Mouse (Mus musculus) common myeloid progenitor, adult 5-6 weeks (primary cell): Measurements from ENCODE around the gene Ddx28. TPM values are rescaled to one million over a fixed set of nuclear protein-coding genes. Genes with fewer than 3 reads are reported as not detected.
A peak's percentile ranks its signal among the peaks of the same experiment; 100 is the strongest.
"Not testable (repeated sequence)": the region's sequence is repeated elsewhere in the genome, so short reads cannot be mapped to it uniquely, and the experiment has no call there.

Source experiments
- ATAC-seq: replicated peaks from 2 replicates; pipeline ENCODE4 v1.8.0; 2016; ENCODE audit warnings: low read depth, mild to moderate bottlenecking, moderate TSS enrichment, inconsistent platforms; ENCODE audit not compliant: poor library complexity, severe bottlenecking
- total RNA-seq: library from RNA; stranded (forward); fragments of 200-1000, 187-1606 nt; gene quantifications from 2 replicates; pipeline ENCODE4 v1.2.3, GENCODE M21; 2017

Ddx28 gene
- total RNA-seq, 1 experiment from 2014 or later, result 12.3 TPM

GRCm38 (mm10) chr8:106017130-106017529, 5.4 kb upstream of the Ddx28 start:
- peak; percentile 66 for ATAC-seq

GRCm38 (mm10) chr8:106016284-106016683, 4.6 kb upstream of the Ddx28 start:
- ATAC-seq, result no peak

GRCm38 (mm10) chr8:106012203-106012602, 521 bp upstream of the Ddx28 start:
- ATAC-seq, result not testable (repeated sequence)

GRCm38 (mm10) chr8:106010748-106011642, 687 bp downstream of the Ddx28 start:
- ATAC-seq, result peak; percentile 93

GRCm38 (mm10) chr8:106007891-106008290, 3.8 kb downstream of the Ddx28 start:
- not testable (repeated sequence) for ATAC-seq

- ATAC-seq, result no peak
Observed at GRCm38 (mm10) chr8:106007135-106007534, 4.5 kb downstream of the Ddx28 start.

GRCm38 (mm10) chr8:106006413-106006812, 5.3 kb downstream of the Ddx28 start:
- peak; percentile 46 for ATAC-seq

- no peak for ATAC-seq
Observed at GRCm38 (mm10) chr8:106005875-106006274, 5.8 kb downstream of the Ddx28 start, which contains the start of gene Dpep2nb. TSS of gene Dpep2nb (minus strand) at chr8:106005975.

GRCm38 (mm10) chr8:106004538-106005207, 7.0 kb downstream of the Ddx28 start:
- 0 out of 2 replicates have a peak, but pooled peaks have one; percentile 36 for ATAC-seq

GRCm38 (mm10) chr8:106001908-106002307, 9.8 kb downstream of the Ddx28 start:
- ATAC-seq, result no peak

- no peak for ATAC-seq
Observed at GRCm38 (mm10) chr8:105998971-105999370, 12.7 kb downstream of the Ddx28 start.

GRCm38 (mm10) chr8:105996359-105996758, 15.3 kb downstream of the Ddx28 start:
- ATAC-seq, result peak; percentile 95

GRCm38 (mm10) chr8:105993226-105993625, 18.5 kb downstream of the Ddx28 start:
- ATAC-seq, result no peak

- no peak for ATAC-seq
Observed at GRCm38 (mm10) chr8:105992499-105992898, 19.2 kb downstream of the Ddx28 start.

GRCm38 (mm10) chr8:105991546-105991945, 20.1 kb downstream of the Ddx28 start:
- no peak for ATAC-seq

GRCm38 (mm10) chr8:105990856-105991387, 20.8 kb downstream of the Ddx28 start, which contains the start of gene Dus2:
TSS of gene Dus2 (plus strand) at chr8:105991337.
- ATAC-seq, result peak; percentile 93

- ATAC-seq, result no peak
Observed at GRCm38 (mm10) chr8:105988546-105988945, 23.1 kb downstream of the Ddx28 start.

- peak; percentile 98 for ATAC-seq
Observed at GRCm38 (mm10) chr8:105983406-105983805, 28.3 kb downstream of the Ddx28 start.

- ATAC-seq, result no peak
Observed at GRCm38 (mm10) chr8:105981146-105981545, 30.5 kb downstream of the Ddx28 start.

- ATAC-seq, result no peak
Observed at GRCm38 (mm10) chr8:105979325-105979724, 32.4 kb downstream of the Ddx28 start, which contains the start of gene Dpep3. TSS of gene Dpep3 (minus strand) at chr8:105979429.

- ATAC-seq, result no peak; the same call in 1 of the 2 replicates
Observed at GRCm38 (mm10) chr8:105975363-105975762, 36.3 kb downstream of the Ddx28 start.
